ENCODE assay signal across 17 mouse cellular contexts in the genomic region with DNA sequence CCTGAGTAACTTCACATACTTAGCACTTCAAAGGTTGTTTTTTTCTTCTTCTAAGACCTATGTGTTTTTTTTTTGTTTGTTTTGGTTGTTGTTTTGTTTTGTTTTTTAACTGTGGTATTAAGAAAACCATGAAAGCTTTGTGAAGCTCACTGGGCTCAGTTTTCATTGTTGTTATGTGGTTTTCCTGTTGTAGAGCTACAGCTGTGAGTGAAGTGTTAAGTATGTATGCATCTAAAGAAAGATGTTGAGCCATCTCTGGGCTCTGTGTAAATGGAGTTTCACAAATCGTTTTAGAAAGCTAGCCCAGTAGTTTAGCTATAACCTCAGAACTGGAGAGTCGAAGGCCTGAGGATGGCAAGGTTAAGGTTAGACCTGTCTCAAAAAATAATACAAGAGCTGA.
DNase-seq lines count a peak whose midpoint lies in the region; ATAC-seq and TF ChIP-seq lines count a peak whose summit lies in the region.
"Had no signal": no experiment of that assay in that cellular context is flagged by ENCODE, and none has a peak within 500 bp of the region (broad histone marks: within the 10 kb centered on the region; RNA-seq: fewer than 3 reads in every experiment).

No protein-coding gene starts in this region.

- H3K4me3 ChIP-seq in spleen, adult 2 months (ENCODE audit: extremely low read depth, insufficient read depth, insufficient read length): no peak overlapping the region
- H3K4me3 ChIP-seq in liver, embryonic 11.5 days (ENCODE audit: low read depth, low read length): no peak overlapping the region
- H3K4me3 ChIP-seq: embryonic facial prominence, embryonic 10.5 days; forebrain, embryonic 13.5 days; heart, embryonic 12.5 days; hindbrain, embryonic 15.5 days had no signal

- peaks cover 9% of the 10 kb centered on the region; the same call in 1 of the 2 replicates for H3K4me1 ChIP-seq in spleen, adult 2 months (ENCODE audit: control insufficient read depth, insufficient read depth, insufficient read length)
- no peaks in the 10 kb centered on the region for H3K4me1 ChIP-seq in liver, embryonic 11.5 days (replicated peaks; ENCODE audit: control insufficient read depth, insufficient read depth, low read length)
- H3K4me1 ChIP-seq: embryonic facial prominence, embryonic 10.5 days; forebrain, embryonic 13.5 days; heart, embryonic 12.5 days; hindbrain, embryonic 15.5 days had no signal

- no peak for ATAC-seq in liver, embryonic 11.5 days (replicated peaks; ENCODE audit: low FRiP score)
- ATAC-seq: forebrain, embryonic 13.5 days; forebrain, postnatal 0 days had no signal

- no peaks in the 10 kb centered on the region for H3K27me3 ChIP-seq in spleen, adult 2 months (ENCODE audit: control insufficient read depth, insufficient read depth, low read length)
- no peaks in the 10 kb centered on the region for H3K27me3 ChIP-seq in liver, embryonic 11.5 days (replicated peaks; ENCODE audit: control insufficient read depth, insufficient read depth, low read length)
- H3K27me3 ChIP-seq: forebrain, embryonic 13.5 days; hindbrain, embryonic 15.5 days had no signal

- 55% methylated on average over 2 of the region's 2 CpGs for WGBS in spleen, adult 2 months
- 78% methylated on average over 2 of the region's 2 CpGs for WGBS in liver, embryonic 11.5 days

- H3K9ac ChIP-seq in liver, embryonic 11.5 days (ENCODE audit: low read depth, low read length): no peak overlapping the region
- H3K9ac ChIP-seq: forebrain, embryonic 13.5 days; forebrain, postnatal 0 days; heart, embryonic 12.5 days; hindbrain, embryonic 15.5 days had no signal

- DNase-seq in spleen, adult 2 months (ENCODE audit: low read depth in 1 of 2, low spot score in 2 of 2): no peak
- DNase-seq in spleen, postnatal 10 days (ENCODE audit: low spot score in 2 of 2): no peak
- DNase-seq in CD4-positive helper T cell, adult 2 months (ENCODE audit: low read depth, low spot score): peak; percentile 53
- DNase-seq in T-cell, adult 2 months (ENCODE audit: low spot score): peak; percentile 29
- DNase-seq in naive thymus-derived CD4-positive, alpha-beta T cell, adult 2 months (ENCODE audit: low read depth): peak; percentile 66
- DNase-seq in liver, embryonic 11.5 days (ENCODE audit: low spot score): no peak
- no peak for DNase-seq in adrenal gland, postnatal 25 days
- DNase-seq: adrenal gland, postnatal 14 days; cerebellum, adult 18-20 months; cerebellum, postnatal 10 days; forebrain, postnatal 0 days; gastrocnemius, postnatal 14 days had no signal

- no peak overlapping the region for H3K4me2 ChIP-seq in liver, embryonic 11.5 days
- H3K4me2 ChIP-seq: forebrain, embryonic 13.5 days; heart, embryonic 12.5 days; hindbrain, embryonic 15.5 days had no signal

- TF ChIP-seq POLR2A in spleen, adult 2 months (IDR thresholded peaks at IDR 0.05; ENCODE audit: low read depth, low read length): no peak

- H3K9me3 ChIP-seq in liver, embryonic 11.5 days (ENCODE audit: control insufficient read depth, low read length): no peaks in the 10 kb centered on the region
- H3K9me3 ChIP-seq: embryonic facial prominence, embryonic 10.5 days; forebrain, embryonic 13.5 days; heart, embryonic 12.5 days; hindbrain, embryonic 15.5 days had no signal

- peak overlapping the region; percentile 64 for H3K27ac ChIP-seq in spleen, adult 2 months (ENCODE audit: insufficient read depth, low read length)
- no peak overlapping the region for H3K27ac ChIP-seq in liver, embryonic 11.5 days (ENCODE audit: low read depth, low read length)
- H3K27ac ChIP-seq: embryonic facial prominence, embryonic 10.5 days; forebrain, embryonic 13.5 days; hindbrain, embryonic 15.5 days had no signal

- no peaks in the 10 kb centered on the region for H3K36me3 ChIP-seq in spleen, adult 2 months (ENCODE audit: control insufficient read depth, insufficient read depth, low read length)
- H3K36me3 ChIP-seq in liver, embryonic 11.5 days (ENCODE audit: control insufficient read depth, insufficient read depth, low read length): no peaks in the 10 kb centered on the region
- H3K36me3 ChIP-seq: embryonic facial prominence, embryonic 10.5 days; G1E; heart, embryonic 12.5 days; hindbrain, embryonic 15.5 days had no signal

- no peak for TF ChIP-seq CTCF in spleen, adult 2 months (IDR thresholded peaks at IDR 0.05; ENCODE audit: extremely low read depth, insufficient read depth, insufficient read length, insufficient replicate concordance)

Comparison
In these comparisons a context has a peak if more than half of its experiments do, and no peak if none do; other contexts are left out.
1. DNase-seq: peak in CD4-positive helper T cell, adult 2 months (single experiment), T-cell, adult 2 months (single experiment) and naive thymus-derived CD4-positive, alpha-beta T cell, adult 2 months (single experiment); none in spleen, adult 2 months (0 of 2), spleen, postnatal 10 days (0 of 2), liver, embryonic 11.5 days (single experiment) and adrenal gland, postnatal 25 days (single experiment).